Mouse (Mus musculus): ENCODE measurements around the gene Bub3.

Bub3 gene

DNA sequence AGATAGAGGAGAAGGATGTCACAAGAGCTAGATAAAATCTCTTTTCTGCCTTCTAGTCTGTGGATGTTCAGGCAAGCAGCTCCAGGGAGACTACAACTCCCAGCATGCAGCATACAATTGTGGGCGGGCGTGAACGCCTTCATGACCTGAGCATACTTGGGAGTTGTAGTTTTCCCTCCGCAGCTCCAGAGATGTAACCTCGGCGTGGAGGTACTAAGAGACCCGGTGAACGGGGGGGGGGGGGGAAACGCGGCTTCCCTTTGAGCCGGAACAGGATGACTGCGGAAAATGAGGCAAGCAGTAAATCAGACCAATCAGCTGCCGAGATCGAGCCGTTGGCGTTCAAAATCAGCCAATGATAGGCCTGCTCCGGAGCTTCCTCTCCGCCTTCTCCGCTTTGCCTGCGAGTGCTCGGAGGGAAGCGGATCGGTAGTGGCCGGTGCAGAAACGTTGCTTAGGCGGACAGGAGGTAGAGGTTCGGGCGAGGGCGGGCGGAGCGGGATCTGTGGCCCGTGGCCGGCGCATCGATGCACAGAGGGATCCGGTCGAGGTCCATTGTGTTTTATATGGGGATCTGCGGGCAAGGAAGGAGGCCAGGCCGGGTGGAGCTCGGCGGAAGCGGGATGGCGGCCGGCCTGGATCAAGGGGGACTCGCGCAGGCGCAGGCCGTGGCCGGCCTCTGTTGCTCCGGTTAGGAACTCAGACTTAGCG is at the start of gene Bub3:
Gene Bub3 (plus strand): TSS at position 237 of the 711 bp plus-strand sequence.
- DNase-seq = peak; percentile 94

DNA sequence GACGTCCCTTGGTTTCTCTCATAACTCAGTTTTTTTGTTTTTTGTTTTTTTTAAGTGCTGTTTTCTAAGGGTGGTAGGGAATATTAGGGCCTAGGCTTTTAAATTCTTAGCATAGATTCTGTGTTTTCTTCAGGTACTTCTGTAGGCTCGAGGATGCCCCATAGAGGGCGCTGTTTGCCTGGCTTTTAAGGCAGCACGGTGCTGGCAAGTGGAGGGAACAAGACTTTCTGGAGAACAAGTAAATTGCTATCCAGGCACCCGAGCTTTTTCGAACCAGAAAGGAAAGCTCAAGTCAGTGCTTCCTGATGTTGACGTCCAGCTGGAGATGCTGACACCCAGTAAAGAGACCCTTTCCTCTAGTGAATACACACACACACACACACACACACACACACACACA is 20.0 kb upstream of the Bub3 start:
- DNase-seq = peak; percentile 43

DNA sequence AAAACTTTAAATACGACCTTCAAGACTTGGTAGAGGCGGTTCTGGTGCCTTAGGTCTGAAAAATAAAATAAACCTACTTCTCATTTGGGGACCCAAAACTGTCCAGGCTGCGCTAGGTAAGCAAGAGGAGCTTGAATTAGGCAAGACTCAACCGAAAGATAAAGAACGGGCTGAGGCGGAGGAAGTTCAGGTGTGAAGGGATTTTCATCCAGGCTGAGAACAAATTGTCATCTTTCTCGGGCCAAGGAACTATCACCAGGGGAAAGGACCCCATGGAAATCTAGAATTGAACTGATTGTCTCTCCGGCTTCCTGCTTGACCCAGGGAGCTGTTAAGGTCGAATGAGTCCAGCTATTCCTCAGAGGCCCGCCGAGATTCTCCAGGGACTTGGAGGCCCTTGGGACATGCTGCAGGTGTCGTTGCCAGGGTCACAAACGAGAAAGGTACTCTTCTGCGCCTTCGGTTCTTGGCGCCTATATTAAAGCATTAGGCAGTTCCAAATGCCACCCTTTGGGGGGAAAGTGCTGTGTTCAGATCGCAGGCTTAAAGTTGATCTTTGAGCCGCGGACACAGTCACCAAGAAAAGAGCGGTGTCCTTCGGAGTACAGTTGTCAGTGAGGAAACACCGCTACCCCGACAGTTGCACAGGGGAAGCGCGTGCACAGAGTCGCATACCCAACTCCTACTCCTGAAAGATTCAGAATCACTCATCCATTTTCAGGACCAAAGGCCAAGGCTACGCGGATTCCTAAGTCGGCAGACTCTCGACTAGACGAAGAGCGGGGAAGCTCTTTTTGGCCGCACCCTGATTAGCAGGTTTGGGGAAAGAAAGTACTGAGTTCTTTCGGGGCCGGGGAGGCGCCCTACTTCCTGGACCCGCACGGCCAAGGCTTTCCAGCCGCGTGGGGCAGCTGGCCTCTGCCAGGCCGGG is 18.6 kb upstream of the Bub3 start:
- DNase-seq = no peak

DNA sequence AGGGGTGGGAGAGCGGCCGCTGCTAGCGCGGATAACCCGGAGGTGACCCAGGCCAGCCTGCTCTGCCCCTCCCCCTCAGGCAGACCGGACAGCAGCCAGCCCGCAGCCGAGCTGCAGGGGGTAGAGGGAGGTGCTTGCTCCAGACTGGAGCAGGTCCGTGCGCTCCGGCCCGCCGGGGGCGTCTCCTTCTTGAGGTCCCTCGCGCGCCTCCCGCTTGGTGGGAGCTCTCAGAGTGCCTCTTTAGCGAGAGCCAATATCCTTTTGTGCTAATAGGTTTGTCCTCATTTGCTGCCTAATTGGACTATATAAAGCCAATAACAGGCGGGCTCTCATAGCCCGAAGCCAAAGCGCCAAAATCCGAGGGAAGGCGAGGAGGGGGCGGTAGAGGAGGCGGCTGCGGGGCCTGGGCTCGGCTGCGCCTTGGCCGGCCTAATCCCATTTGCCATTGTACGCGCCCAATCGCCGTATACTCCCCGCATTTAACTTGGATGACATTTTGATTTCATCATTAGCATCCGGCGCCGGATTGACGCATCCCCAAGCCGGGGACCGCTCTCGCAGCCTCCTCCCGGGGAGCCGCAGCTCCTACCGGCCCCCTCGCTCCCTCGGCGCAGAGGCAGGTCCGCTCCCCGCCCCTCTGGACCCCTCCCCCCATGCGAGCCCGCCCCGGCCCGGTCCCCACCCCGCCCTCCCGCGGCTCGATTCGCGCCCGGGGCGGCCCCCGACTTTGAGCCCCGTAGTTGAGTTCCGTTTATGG is 17.7 kb upstream of the Bub3 start, which contains the start of gene Hmx3:
Gene Hmx3 (plus strand): TSS at position 753 of the 757 bp plus-strand sequence.
- no peak for DNase-seq

DNA sequence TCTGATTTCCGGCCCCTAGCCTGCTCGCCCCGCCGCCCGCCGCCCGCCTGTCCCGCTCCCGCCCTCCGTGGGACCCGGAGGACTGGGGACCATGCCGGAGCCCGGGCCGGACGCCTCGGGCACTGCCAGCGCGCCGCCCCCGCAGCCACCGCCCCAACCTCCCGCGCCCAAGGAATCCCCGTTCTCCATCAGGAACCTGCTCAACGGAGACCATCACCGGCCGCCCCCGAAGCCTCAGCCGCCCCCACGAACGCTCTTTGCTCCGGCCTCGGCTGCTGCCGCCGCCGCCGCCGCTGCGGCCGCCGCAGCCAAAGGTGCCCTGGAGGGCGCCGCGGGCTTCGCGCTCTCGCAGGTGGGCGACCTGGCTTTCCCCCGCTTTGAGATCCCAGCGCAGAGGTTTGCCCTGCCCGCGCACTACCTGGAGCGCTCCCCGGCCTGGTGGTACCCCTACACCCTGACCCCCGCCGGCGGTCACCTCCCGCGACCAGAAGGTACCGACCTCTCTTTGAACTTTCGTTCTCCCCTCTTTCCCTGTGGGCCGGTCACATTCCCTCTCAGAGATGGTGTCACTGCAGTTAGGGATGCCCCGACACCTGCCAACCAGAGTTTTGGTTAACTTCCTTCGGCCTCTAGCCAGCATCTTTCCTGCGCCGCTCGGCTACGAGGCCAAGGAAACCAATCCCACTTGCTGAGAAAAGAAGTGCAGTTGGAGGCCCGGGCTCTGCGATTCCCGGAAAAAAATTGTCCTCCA is 17.0 kb upstream of the Bub3 start:
- DNase-seq = no peak

DNA sequence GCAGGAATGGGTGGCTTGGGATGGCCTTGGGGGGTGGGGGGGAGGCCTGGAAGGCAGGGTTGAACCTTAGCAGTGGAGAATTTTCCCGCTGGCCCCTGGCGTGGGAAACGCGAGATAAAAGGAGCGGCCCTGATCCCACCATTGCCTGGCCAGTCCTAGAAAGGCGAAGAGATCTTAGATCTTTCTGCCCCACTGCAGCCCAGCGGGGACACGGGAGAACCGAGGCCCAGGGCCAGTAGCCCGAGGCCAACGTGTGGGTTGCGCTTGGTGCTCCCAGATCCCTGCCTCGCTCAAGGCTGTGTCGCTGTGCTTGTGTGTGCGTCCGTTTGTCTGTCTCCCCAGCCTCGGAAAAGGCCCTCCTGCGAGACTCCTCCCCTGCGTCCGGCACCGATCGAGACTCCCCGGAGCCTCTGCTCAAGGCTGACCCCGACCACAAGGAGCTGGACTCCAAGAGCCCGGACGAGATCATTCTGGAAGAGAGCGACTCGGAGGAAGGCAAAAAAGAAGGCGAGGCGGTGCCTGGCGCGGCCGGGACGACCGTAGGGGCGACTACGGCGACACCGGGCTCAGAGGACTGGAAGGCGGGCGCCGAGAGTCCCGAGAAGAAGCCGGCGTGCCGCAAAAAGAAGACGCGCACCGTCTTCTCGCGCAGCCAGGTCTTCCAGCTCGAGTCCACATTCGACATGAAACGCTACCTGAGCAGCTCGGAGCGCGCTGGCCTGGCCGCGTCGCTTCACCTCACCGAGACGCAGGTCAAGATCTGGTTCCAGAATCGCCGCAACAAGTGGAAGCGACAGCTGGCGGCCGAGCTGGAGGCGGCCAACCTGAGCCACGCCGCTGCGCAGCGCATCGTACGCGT is 16.2 kb upstream of the Bub3 start:
- no peak for DNase-seq

DNA sequence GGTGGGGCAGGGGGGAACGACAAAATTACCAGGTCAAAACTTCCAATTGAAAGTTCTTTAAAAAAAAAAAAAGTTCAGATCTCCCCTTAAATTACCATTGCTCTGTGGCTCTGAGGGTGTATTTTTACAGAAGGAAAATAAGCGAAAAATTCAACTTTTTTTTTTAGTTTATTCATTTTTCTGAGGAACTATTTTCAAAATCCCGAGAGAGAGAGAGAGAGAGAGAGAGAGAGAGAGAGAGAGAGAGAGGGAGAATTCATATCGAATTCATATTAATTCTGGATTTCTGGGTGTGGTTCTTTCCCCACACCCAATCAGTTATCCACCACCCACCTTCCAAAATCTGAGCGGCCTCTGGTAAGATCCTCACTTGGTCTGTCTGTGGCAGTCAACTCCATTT is 15.2 kb upstream of the Bub3 start:
- DNase-seq = no peak

DNA sequence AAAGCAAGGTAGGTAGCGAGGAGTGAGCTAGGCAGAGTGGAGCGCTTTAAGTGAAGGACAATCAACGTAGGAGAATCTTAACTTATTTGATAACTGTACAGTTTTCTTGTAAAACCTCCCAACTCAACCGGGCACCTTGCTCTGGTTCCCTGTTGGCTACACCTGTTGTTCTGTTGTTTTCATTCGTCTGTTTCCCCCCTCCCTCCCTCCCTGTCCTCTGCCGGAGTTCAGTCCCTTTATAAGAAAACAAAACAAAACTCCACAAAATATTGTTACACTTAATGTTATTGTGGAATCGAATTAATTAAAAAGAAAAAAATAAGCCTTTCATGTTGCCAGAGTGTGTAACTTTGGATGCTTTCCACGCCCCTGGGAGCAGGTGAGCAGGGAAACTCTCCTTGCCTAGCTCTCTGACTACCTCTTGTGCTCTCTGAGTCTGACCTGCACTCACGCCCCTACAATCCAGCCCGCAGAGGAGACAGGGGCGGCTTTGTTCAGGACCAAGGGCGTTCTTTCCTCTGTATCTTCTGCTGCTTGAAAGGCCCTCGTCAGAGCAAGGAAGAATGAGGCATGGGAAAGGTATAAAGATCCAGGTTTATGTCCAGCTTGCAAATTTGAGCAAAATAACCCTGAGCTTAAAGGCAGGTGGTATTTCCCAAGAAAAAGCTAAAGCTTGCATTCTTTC is 14.2 kb upstream of the Bub3 start:
- no peak for DNase-seq

DNA sequence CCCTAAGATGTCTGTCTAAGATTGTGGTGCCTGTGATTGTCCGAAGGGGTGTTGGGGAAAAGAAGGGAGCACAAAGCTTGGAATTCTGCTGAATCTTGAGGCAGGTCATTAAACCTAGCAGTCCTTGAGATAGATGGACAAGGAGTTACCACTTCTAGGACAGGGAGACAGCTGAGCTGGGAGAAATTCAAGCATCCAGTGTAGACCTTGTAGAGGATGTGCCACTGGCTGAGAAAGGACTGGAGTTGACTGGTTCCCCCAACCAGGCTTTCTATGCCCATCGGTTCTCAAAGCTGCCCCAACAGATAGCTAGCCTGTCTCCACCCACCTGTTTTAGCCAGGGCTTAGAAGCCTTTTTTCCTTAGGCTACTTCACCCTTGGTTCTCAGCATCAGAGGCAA is 13.6 kb upstream of the Bub3 start:
- DNase-seq = no peak

DNA sequence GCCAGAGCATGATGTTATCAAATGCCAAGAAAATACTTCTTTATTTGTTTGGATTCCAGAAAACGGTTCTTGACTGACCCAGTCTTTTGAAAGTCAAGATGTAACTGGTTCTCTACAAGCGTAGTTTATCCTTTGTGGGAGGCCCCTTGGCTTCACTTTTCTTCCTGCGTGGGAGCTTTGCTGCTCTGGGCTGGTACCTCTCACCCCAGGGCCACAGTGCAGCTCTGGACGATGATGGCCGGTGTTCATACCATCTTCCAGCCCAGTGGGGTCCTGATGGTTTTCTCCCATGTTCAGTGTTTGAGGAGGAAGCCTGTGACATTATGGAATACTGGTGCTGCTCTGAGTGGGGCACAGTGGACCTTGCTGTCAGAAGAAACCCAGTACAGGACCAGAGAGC is 12.5 kb upstream of the Bub3 start:
- no peak for DNase-seq

DNA sequence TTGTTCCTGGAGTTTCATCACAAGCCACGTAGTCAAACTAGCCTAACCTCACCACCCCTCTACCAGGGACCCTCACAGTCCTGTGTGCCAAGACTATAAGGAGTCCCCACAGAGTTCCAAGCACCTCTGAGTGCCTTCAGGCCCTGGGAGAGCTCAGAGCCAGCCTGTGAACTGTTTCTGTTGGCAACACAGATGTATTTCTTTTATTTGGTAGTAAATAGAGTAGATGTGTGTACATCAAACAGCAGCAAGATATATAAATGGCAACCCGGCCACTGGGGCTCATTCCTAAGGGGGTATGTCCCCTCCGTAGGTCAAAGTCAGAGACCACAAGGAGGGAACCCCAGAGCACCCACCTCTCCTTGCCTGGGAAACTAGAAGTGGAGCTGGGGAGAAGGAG is 11.5 kb upstream of the Bub3 start, which contains the start of gene Hmx2:
Gene Hmx2 (plus strand): TSS at position 301 of the 400 bp plus-strand sequence.
- no peak for DNase-seq

DNA sequence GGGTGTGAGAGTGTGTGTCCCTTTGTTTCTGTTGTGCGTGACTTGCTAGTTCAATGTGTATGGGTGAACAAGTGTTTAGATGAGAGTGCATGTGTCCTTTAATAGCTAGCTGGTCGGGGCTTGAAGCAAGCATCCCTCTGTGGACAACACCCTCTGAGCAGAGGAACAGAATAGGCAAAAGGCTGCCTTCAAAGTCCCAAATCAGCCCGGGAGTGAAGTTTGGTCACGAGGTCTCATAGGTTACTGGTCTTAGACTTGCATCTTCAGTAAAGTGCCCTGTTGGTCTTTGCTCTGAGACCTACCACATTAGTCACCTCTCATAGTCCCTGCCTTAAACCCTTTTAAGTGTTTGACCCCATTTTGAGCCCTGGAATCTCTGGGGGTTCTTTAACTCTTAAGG is 8.6 kb upstream of the Bub3 start:
- no peak for DNase-seq

DNA sequence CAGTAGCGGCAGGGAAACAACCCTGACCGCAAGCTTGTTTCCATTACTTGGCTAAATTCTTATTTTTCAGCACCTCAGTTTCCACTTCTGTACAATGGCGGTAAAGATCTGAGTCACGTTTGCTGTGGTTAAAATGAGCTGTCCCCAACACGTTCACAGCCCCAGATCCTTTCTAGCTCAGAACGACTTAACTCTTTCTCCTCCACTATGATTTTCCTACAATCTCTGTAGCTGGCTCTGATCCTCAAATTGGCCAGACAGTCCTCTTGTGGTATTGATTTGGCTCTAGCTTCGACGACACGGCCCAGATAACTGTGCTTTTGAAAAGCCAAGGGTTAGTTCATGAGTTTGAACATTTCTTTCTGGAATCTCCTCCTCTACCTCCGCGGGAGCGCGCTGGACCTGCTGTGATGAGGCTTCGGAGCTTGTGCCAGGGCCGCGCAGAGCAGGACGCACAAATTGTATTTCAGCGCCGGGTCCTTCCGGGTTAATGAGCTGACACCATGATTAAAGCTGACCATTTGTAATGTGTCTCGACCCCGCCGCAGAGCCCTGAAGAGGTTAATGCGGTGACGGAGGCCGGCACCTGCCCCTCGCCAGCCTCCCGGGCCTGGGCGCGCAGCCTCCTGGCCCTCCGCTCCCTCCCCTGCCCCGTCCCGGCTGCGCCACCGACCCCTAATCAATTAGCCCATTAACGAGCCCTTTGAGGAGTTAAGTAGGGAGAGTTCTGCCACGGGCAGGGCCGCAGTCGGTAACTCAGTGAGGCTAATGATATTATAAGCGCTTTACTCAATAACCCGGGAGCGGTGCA is 7.9 kb upstream of the Bub3 start:
- DNase-seq = no peak

DNA sequence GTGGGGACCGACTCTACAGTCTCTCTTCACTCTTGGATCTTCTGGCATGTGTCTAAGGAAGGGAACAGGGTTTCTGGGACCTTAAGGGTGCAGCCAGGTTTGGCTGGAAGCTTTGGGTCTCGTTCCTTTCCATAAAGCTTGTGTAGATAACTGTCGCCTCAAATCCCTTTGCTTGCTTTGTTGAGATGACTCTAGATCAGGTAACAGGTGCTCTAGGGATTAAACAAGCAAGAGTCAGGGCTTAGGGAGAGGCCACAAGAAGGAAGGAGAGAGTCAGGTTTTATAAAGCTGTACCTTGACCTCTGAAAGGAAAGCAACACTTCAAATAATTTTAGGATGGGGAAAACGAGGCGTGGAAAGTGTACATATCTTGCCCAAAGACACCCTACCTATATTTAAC is 7.2 kb upstream of the Bub3 start:
- DNase-seq = no peak

DNA sequence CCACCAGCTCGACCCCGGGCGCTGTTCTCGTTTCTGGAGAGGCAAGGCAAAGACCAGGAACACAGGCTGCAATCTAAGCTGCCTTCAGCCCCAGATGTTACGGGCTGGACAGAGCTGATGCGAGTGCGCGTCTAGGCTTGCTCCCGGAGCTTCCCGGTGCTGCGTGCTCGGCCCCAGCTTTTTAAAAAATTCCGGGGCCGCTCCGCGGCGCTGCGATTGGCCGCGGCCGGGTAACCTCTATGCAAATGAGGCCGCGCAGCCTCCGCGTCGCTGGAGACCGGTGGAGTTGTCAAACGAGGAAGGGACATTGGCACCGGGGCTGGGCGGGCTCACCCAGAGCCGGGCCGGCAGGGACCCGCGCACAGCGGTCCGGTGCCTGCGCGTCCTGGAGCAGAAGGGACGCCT is 6.2 kb upstream of the Bub3 start:
- DNase-seq = no peak

DNA sequence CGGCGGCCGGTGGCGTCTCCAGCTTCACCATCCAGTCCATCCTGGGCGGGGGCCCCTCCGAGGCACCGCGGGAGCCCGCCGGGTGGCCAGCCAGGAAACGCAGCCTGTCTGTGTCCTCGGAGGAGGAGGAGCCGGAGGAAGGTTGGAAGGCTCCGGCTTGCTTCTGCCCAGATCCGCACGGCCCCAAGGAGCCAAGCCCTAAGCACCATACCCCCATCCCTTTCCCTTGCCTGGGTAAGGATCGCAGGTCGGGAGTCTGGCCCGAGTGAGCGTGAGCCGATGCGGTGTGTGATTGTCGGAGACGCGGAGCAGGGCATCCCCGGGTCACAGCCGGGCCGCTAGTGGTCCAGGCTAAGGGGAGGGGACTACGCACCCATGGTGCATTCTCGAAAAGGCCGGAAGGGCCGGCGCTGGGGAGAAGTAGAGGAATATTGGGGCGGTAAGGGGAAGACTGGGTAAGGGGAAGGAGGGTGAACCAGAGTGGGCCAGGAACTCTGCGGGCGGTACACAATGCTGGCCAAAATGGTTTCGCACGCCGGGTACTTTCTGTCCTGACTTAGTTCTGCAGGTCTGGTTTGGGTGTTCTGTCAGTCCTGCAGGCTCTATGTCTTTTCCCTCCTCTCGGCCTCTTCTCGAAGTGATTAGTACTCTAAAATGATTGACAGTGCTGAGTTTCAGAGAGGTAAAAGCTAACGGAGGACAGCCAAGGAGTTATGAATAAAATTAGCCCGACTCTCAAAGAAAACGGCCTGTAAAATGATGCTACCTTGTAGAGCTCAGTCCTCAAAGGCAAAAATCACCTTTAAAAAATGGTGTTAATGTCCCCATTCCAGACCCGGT is 5.5 kb upstream of the Bub3 start:
- no peak for DNase-seq

DNA sequence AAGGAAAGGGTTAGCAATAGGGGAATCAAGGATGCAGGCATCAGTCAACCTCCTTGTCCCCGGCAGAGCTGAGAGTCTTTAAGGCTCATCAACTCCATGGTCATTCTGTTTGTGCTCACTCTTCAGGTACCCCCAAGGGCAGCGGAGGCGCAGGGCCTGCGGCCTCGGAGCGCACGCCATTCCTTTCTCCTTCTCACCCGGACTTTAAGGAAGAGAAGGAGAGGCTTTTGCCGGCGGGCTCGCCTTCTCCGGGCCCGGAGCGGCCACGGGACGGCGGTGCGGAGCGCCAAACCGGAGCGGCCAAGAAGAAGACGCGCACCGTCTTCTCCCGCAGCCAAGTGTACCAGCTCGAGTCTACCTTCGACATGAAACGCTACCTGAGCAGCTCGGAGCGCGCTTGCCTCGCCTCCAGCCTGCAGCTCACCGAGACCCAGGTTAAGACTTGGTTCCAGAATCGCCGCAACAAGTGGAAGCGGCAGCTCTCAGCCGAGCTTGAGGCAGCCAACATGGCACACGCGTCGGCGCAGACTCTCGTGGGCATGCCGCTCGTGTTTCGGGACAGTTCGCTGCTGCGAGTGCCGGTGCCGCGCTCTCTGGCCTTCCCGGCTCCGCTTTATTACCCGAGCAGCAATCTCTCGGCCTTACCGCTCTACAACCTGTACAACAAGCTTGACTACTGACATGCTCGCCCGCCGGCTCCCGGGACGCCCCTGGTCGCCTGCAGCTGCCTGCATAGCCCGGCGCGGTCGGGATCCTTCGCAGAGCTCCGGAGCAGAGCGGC is 4.5 kb upstream of the Bub3 start:
- DNase-seq = no peak

DNA sequence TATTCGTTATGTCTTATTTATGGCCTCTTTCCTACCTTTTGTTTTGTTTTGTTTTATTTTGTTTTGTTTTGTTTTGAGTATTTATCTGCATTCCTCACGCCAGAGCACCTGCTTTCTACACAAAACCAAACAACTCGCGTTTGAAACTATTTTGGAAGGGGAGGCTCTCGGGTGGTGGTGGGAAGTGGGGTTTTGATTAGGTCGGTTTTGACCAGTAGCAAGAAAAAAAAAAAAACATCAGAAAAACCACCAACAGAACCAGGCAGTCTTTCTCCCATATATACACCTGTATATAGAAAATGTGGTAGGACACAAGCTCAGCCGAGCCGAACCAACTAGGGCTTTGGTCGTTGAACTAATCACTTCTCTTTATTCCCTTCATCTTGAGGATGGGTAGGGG is 3.9 kb upstream of the Bub3 start:
- DNase-seq = no peak

Measured in cerebellum, adult 11-12 months (tissue).